8 mouse cellular contexts compared by ENCODE assay signal in the genomic region with DNA sequence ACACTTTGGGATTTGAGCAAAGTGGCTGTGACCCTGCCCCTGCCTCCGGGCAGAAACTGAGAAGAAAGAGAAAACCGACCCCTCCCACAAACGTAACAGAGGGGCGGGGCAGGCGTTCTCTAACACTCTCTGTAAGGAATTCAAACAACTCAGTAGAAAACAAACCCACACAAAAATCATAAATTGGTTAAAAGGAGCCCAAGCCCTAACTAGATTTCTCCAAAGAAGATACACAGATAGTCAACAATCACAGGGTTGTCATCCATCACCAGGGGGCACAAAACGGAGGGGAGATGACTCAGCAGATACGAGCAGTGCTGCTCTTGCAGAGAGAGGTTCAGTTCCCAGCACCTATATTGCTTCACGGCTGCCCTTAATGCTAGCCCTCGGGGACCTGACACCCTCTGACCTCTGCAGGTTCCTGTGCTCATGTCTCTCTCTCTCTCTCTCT.
A peak's percentile ranks its signal among the peaks of the same experiment; 100 is the strongest.
DNase-seq lines count a peak whose midpoint lies in the region; ATAC-seq and TF ChIP-seq lines count a peak whose summit lies in the region.

No protein-coding gene starts in this region.

- no peak for DNase-seq in left cerebral cortex, adult 2 months (ENCODE audit: extremely low spot score in 1 of 2, low spot score in 2 of 2)
- no peak for DNase-seq in left cerebral cortex, adult 11 months (ENCODE audit: low spot score)
- DNase-seq in forebrain, embryonic 14.5 days (ENCODE audit: low spot score) = peak; percentile 28
- peak; percentile 54 to 59 for DNase-seq in kidney, postnatal 4 days
- peak; percentile 86 for DNase-seq in midbrain, embryonic 11.5 days (ENCODE audit: low spot score, missing footprints)
- no peak for DNase-seq in MN1 (ENCODE audit: low spot score)
- DNase-seq in layer of hippocampus, postnatal 10 days (ENCODE audit: low spot score in 2 of 2) = no peak
- DNase-seq in cerebellum, adult 2 months = no peak

- no peak overlapping the region; the same call in 1 of the 2 replicates for H3K9ac ChIP-seq in forebrain, embryonic 14.5 days (ENCODE audit: low read length)
- H3K9ac ChIP-seq in midbrain, embryonic 11.5 days (ENCODE audit: low read length) = no peak overlapping the region; the same call in 1 of the 2 replicates

- TF ChIP-seq CTCF in left cerebral cortex, adult 2 months (IDR thresholded peaks at IDR 0.05) = no peak
- TF ChIP-seq CTCF in cerebellum, adult 2 months (IDR thresholded peaks at IDR 0.05; ENCODE audit: borderline replicate concordance, insufficient read depth, low read depth, low read length) = no peak

- no peaks in the 10 kb centered on the region for H3K9me3 ChIP-seq in forebrain, embryonic 14.5 days (replicated peaks; ENCODE audit: control insufficient read depth, low read length)
- H3K9me3 ChIP-seq in midbrain, embryonic 11.5 days (ENCODE audit: control insufficient read depth, low read length) = no peaks in the 10 kb centered on the region

- 9% methylated on average over 9 of the region's 9 CpGs for WGBS in forebrain, embryonic 14.5 days
- 6% methylated on average over 9 of the region's 9 CpGs for WGBS in midbrain, embryonic 11.5 days
- WGBS in cerebellum, adult 2 months = 19% methylated on average over 9 of the region's 9 CpGs

- intact Hi-C loops in left cerebral cortex, adult 2 months (cut with DNase I) = no loop called here

- 0 out of 2 replicates have a peak, but pooled peaks have one; percentile 34 for ATAC-seq in forebrain, embryonic 14.5 days
- ATAC-seq in midbrain, embryonic 11.5 days (ENCODE audit: low FRiP score) = peak; percentile 50; the same call in 1 of the 2 replicates

- H3K4me3 ChIP-seq in left cerebral cortex, adult 2 months = 0 out of 2 replicates have a peak overlapping the region, but pooled peaks have one; percentile 0
- H3K4me3 ChIP-seq in forebrain, embryonic 14.5 days (ENCODE audit: low read depth, low read length) = peak overlapping the region; percentile 16
- peak overlapping the region; percentile 14 for H3K4me3 ChIP-seq in midbrain, embryonic 11.5 days (ENCODE audit: low read depth, low read length)
- no peak overlapping the region for H3K4me3 ChIP-seq in cerebellum, adult 2 months (replicated peaks; ENCODE audit: insufficient read depth, low read depth, low read length)

- no peak for TF ChIP-seq POLR2A in cerebellum, adult 2 months (IDR thresholded peaks at IDR 0.05; ENCODE audit: borderline replicate concordance, insufficient read depth, low read length)

- peak overlapping the region; percentile 33 for H3K4me2 ChIP-seq in forebrain, embryonic 14.5 days (ENCODE audit: low read length)
- H3K4me2 ChIP-seq in midbrain, embryonic 11.5 days = peak overlapping the region; percentile 31; the same call in 1 of the 2 replicates

- H3K4me1 ChIP-seq in forebrain, embryonic 14.5 days (ENCODE audit: control insufficient read depth, insufficient read depth, low read length) = no peaks in the 10 kb centered on the region
- peaks cover 4% of the 10 kb centered on the region for H3K4me1 ChIP-seq in midbrain, embryonic 11.5 days (ENCODE audit: control insufficient read depth, insufficient read depth, low read length)
- H3K4me1 ChIP-seq in cerebellum, adult 2 months (ENCODE audit: control insufficient read depth, insufficient read depth, low read length) = no peaks in the 10 kb centered on the region

- H3K27ac ChIP-seq in left cerebral cortex, adult 2 months = no peak overlapping the region
- H3K27ac ChIP-seq in forebrain, embryonic 14.5 days (ENCODE audit: low read depth, low read length) = no peak overlapping the region
- no peak overlapping the region for H3K27ac ChIP-seq in midbrain, embryonic 11.5 days (ENCODE audit: low read depth, low read length)
- no peak overlapping the region for H3K27ac ChIP-seq in cerebellum, adult 2 months (ENCODE audit: insufficient read depth, low read length)

- H3K36me3 ChIP-seq in forebrain, embryonic 14.5 days (ENCODE audit: control insufficient read depth, insufficient read depth, low read length) = no peaks in the 10 kb centered on the region
- H3K36me3 ChIP-seq in midbrain, embryonic 11.5 days (ENCODE audit: control insufficient read depth, insufficient read depth, low read length) = no peaks in the 10 kb centered on the region

- H3K27me3 ChIP-seq in forebrain, embryonic 14.5 days (replicated peaks; ENCODE audit: control insufficient read depth, insufficient read depth, low read length) = no peaks in the 10 kb centered on the region
- H3K27me3 ChIP-seq in midbrain, embryonic 11.5 days (ENCODE audit: control insufficient read depth, insufficient read depth, low read length) = no peaks in the 10 kb centered on the region
- peaks cover 6% of the 10 kb centered on the region; the same call in 1 of the 2 replicates for H3K27me3 ChIP-seq in cerebellum, adult 2 months (ENCODE audit: control insufficient read depth, insufficient read depth, low read length)

Comparison
In these comparisons a context has a peak if more than half of its experiments do, and no peak if none do; other contexts are left out.
1. DNase-seq: peak in forebrain, embryonic 14.5 days (single experiment), kidney, postnatal 4 days (2 of 2) and midbrain, embryonic 11.5 days (single experiment); none in left cerebral cortex, adult 2 months (0 of 2), left cerebral cortex, adult 11 months (single experiment), MN1 (single experiment), layer of hippocampus, postnatal 10 days (0 of 2) and cerebellum, adult 2 months (0 of 2).